Mouse (Mus musculus): ENCODE measurements around the gene Ptgr1. TPM values are rescaled to one million over a fixed set of nuclear protein-coding genes. Genes with fewer than 3 reads are reported as not detected.
A peak's percentile ranks its signal among the peaks of the same experiment; 100 is the strongest.

Gene Ptgr1
- polyA plus RNA-seq, 1 experiment from 2014 or later = 25.9 TPM

DNA sequence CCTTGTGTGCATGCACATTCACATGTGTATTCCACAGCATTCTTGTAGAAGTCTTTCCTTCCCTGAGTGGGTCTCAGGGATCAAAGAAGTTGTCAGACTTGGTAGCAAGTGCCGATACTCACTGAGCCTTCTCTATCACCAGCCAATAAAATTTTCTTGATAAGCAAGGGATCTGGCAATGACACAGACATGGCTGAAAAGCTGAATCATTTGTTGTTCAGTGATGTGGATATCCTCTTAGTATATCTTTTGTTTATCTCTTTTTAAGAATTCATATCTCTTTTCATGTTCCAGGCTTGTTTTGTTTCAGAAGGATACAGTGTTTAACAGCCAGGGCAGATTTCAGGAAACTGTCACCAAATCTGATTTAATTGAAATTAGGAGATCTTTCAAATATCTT lies 11.8 kb upstream of the Ptgr1 start:
- ATAC-seq (ENCODE audit: insufficient number of reproducible peaks, low FRiP score, low TSS enrichment, low read depth) (no peak), DNase-seq (ENCODE audit: low spot score) (no peak)
- H3K4me2 ChIP-seq (ENCODE audit: low read depth, severe bottlenecking) = no peak overlapping the region
- no peak overlapping the region for H3K9ac ChIP-seq (ENCODE audit: low read length)
- H3K27me3 ChIP-seq (ENCODE audit: control insufficient read depth, insufficient read depth, low read length) = no peaks in the 10 kb centered on the region
- no peak overlapping the region for H3K4me3 ChIP-seq (ENCODE audit: low read depth, low read length)
- H3K9me3 ChIP-seq (ENCODE audit: control insufficient read depth, low read length) = no peaks in the 10 kb centered on the region
- no peak overlapping the region for H3K27ac ChIP-seq (replicated peaks; ENCODE audit: low read depth, low read length)
- WGBS = 94% methylated on average over 1 of the region's 1 CpGs
- H3K36me3 ChIP-seq (ENCODE audit: control insufficient read depth, insufficient read depth, low read length) = no peaks in the 10 kb centered on the region
- peaks cover 5% of the 10 kb centered on the region; the same call in 1 of the 2 replicates for H3K4me1 ChIP-seq (ENCODE audit: control insufficient read depth, insufficient read depth, low read length)

DNA sequence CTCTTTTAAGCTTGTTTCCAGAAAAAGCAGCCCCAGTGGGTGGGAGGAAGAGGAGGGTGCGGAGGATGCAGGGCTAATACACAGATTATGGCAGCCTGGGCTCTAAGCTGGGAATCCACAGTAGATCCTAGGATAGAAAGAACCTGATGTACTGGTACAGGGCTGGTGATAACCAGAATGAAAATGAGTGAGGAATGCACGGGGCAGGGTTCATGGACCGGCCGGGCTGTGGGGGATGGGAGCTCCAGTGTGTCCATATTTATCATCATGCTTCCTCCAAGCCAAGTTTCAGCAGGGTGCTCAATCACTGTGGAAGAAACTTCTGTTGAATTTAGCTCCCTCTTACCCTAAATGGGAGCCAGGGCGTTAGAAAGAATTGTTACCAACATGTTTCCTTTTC lies 10.2 kb upstream of the Ptgr1 start:
- Histone ChIP-seq H3K9ac (ENCODE audit: low read length) (no peak overlapping the region), H3K36me3 (ENCODE audit: control insufficient read depth, insufficient read depth, low read length) (no peaks in the 10 kb centered on the region), H3K27ac (replicated peaks; ENCODE audit: low read depth, low read length) (no peak overlapping the region), H3K4me1 (ENCODE audit: control insufficient read depth, insufficient read depth, low read length) (peaks cover 5% of the 10 kb centered on the region; the same call in 1 of the 2 replicates), H3K4me3 (ENCODE audit: low read depth, low read length) (no peak overlapping the region), H3K4me2 (ENCODE audit: low read depth, severe bottlenecking) (no peak overlapping the region), H3K9me3 (ENCODE audit: control insufficient read depth, low read length) (no peaks in the 10 kb centered on the region), H3K27me3 (ENCODE audit: control insufficient read depth, insufficient read depth, low read length) (no peaks in the 10 kb centered on the region)
- ATAC-seq (ENCODE audit: insufficient number of reproducible peaks, low FRiP score, low TSS enrichment, low read depth) (no peak), DNase-seq (ENCODE audit: low spot score) (no peak)
- WGBS = 76% methylated on average over 5 of the region's 5 CpGs

DNA sequence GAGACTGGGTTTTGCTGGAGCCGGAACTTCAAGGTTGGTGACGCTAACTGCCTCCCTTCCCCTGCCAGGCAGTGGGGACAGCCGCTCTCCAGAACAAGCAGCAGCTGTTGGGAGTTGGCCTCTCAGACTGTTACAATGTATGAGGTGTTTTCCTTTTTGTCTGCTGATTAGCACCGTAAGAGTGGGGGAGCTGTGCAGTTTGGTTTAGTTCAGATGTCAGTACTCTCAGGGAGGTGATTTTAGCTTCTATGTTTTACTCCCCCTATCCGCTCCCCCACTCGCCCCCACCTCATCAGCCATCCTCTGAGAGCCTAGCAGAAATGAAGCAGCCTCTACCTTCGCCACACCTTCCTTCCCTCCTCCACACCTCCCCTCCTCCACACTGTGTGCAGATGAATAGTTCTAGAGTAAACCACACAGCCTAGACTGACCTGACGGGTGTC lies 8.4 kb upstream of the Ptgr1 start:
- ATAC-seq (ENCODE audit: insufficient number of reproducible peaks, low FRiP score, low TSS enrichment, low read depth) (no peak), DNase-seq (ENCODE audit: low spot score) (no peak)
- H3K27me3 ChIP-seq (ENCODE audit: control insufficient read depth, insufficient read depth, low read length) = no peaks in the 10 kb centered on the region
- no peaks in the 10 kb centered on the region for H3K36me3 ChIP-seq (ENCODE audit: control insufficient read depth, insufficient read depth, low read length)
- H3K4me2 ChIP-seq (ENCODE audit: low read depth, severe bottlenecking) = no peak overlapping the region
- peaks cover 5% of the 10 kb centered on the region; the same call in 1 of the 2 replicates for H3K4me1 ChIP-seq (ENCODE audit: control insufficient read depth, insufficient read depth, low read length)
- H3K9me3 ChIP-seq (ENCODE audit: control insufficient read depth, low read length) = no peaks in the 10 kb centered on the region
- no peak overlapping the region for H3K27ac ChIP-seq (replicated peaks; ENCODE audit: low read depth, low read length)
- WGBS = 67% methylated on average over 8 of the region's 8 CpGs
- H3K9ac ChIP-seq (ENCODE audit: low read length) = no peak overlapping the region
- no peak overlapping the region for H3K4me3 ChIP-seq (ENCODE audit: low read depth, low read length)

DNA sequence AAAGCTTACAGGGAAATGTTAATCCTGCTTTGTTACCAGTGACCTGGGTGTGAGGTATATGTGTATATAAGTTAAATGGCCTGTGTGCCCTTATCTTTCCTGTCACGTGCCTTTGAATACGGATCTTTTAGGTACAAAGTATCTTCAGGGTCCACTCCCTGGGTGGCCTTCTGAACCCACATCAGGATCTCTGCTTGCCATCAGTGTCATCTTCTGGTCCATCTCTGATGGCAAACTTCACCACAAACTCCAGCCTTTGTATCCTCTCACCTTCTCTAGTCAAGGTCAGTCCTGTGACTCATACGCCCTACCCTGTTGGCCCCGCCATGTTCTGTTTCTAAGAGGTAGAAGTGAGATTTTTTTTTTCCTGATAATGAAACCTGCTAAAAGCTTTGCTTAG lies 7.8 kb upstream of the Ptgr1 start, which contains the start of gene Dnajc25:
Gene Dnajc25 (plus strand): TSS at position 301 of the 400 bp plus-strand sequence.
- Histone ChIP-seq H3K4me3 (ENCODE audit: low read depth, low read length) (no peak within 1 kb of the TSS), H3K36me3 (ENCODE audit: control insufficient read depth, insufficient read depth, low read length) (no peaks in the 10 kb centered on the region), H3K9me3 (ENCODE audit: control insufficient read depth, low read length) (no peaks in the 10 kb centered on the region), H3K4me1 (ENCODE audit: control insufficient read depth, insufficient read depth, low read length) (peaks cover 4% of the 10 kb centered on the region; the same call in 1 of the 2 replicates), H3K27ac (replicated peaks; ENCODE audit: low read depth, low read length) (no peak within 1 kb of the TSS), H3K4me2 (ENCODE audit: low read depth, severe bottlenecking) (no peak within 1 kb of the TSS), H3K9ac (ENCODE audit: low read length) (no peak within 1 kb of the TSS), H3K27me3 (ENCODE audit: control insufficient read depth, insufficient read depth, low read length) (no peaks in the 10 kb centered on the region)
- ATAC-seq (ENCODE audit: insufficient number of reproducible peaks, low FRiP score, low TSS enrichment, low read depth) (no peak), DNase-seq (ENCODE audit: low spot score) (no peak)
- WGBS = 86% methylated on average over 4 of the region's 4 CpGs

DNA sequence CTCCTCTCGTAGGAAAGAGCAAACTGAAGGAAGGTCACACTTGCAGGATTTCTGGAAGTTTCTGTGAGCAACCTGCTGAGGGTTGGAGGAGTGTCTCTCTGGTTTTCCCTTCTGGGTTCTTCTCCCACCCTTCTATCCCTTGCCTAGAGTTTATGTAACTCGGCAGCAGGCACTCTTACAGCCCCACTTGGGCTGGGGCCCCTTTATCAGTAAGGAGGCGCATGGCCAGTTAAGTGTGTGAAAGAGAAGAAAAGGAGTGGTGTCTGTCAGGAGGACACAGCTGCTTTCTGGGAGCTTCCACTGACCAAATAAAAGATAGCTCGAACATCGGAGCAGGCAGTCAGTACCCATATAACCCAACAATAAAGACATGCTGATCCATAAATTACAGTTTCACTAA lies 5.3 kb upstream of the Ptgr1 start:
- peaks cover 3% of the 10 kb centered on the region for H3K4me1 ChIP-seq (ENCODE audit: control insufficient read depth, insufficient read depth, low read length)
- H3K4me2 ChIP-seq (ENCODE audit: low read depth, severe bottlenecking) = no peak overlapping the region
- no peak overlapping the region for H3K4me3 ChIP-seq (ENCODE audit: low read depth, low read length)
- H3K9me3 ChIP-seq (ENCODE audit: control insufficient read depth, low read length) = no peaks in the 10 kb centered on the region
- no peak overlapping the region for H3K27ac ChIP-seq (replicated peaks; ENCODE audit: low read depth, low read length)
- WGBS = 80% methylated on average over 5 of the region's 5 CpGs
- H3K9ac ChIP-seq (ENCODE audit: low read length) = no peak overlapping the region
- ATAC-seq (ENCODE audit: insufficient number of reproducible peaks, low FRiP score, low TSS enrichment, low read depth) (no peak), DNase-seq (ENCODE audit: low spot score) (no peak)
- H3K36me3 ChIP-seq (ENCODE audit: control insufficient read depth, insufficient read depth, low read length) = no peaks in the 10 kb centered on the region
- H3K27me3 ChIP-seq (ENCODE audit: control insufficient read depth, insufficient read depth, low read length) = no peaks in the 10 kb centered on the region

DNA sequence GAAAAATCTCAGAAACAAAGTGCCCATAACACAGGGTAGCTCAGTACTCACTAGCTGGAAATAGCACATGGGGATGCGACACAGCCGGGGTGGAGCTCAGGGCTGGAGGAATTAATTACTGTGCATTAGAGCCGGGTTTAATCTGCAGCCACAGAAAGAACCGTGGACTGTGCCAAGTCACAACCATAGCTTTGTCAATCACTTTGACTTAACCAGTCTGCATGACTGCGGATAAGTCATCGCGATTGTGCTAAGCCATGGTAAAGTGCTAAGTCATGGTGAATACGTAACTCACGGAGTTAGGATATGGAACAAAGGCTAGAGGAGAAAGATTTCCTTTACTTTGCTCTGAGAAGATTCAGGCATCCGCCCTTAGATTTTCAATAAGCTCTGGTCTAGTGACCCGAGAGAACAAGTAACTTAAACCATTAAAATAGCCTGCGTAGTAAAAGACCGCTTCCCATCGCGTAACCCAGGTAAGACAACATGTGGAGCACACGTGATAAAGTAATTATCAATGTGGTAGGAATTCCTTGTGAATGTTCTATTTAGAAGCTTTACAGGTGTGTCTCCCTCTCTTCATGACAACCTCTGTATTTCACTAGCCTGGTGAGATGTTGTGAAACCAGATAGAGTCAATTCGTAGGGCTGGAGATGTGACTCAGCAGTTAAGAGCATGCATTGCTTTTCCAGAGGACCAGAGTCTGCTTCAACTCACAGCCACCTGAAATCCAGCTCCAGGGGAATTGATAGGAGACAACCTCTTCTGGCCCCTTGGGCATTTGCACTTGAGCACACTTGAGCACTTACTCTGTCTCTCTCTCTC lies 3.9 kb upstream of the Ptgr1 start:
- no peak overlapping the region for H3K4me2 ChIP-seq (ENCODE audit: low read depth, severe bottlenecking)
- no peak for ATAC-seq (ENCODE audit: insufficient number of reproducible peaks, low FRiP score, low TSS enrichment, low read depth)
- no peak overlapping the region for H3K9ac ChIP-seq (ENCODE audit: low read length)
- H3K4me1 ChIP-seq (ENCODE audit: control insufficient read depth, insufficient read depth, low read length) = peaks cover 3% of the 10 kb centered on the region
- H3K27me3 ChIP-seq (ENCODE audit: control insufficient read depth, insufficient read depth, low read length) = no peaks in the 10 kb centered on the region
- no peak overlapping the region for H3K27ac ChIP-seq (replicated peaks; ENCODE audit: low read depth, low read length)
- H3K9me3 ChIP-seq (ENCODE audit: control insufficient read depth, low read length) = no peaks in the 10 kb centered on the region
- no peak overlapping the region for H3K4me3 ChIP-seq (ENCODE audit: low read depth, low read length)
- no peaks in the 10 kb centered on the region for H3K36me3 ChIP-seq (ENCODE audit: control insufficient read depth, insufficient read depth, low read length)
- WGBS = 86% methylated on average over 17 of the region's 17 CpGs
- DNase-seq (ENCODE audit: low spot score) = no peak

DNA sequence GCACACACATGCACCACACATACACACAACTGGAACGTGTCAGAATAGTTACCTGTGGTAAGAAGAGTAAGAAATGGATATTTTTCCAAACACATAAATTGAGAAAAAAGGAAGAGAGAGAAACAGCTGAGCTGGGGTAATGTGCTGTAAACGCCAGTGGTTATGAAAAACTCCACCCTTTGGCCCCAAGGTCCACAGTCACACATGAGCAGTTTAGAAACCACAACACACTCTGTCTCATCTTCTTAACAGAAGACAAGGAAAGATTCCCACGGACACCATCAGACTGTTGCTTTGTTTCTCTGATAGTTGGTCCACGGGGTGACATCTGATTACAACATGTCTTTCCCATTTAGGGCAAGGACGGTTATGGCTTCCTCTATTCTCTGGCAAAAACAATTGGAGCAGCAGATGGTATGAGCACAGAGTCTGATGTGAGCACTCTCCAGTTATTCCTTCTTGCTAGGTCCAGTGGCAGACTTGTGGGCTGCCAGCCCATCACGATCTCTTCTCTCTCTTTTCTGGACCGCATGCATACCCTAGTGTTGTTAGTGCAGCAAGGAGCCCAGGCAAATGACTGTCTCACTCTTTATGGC lies 2.5 kb upstream of the Ptgr1 start:
- H3K9me3 ChIP-seq (ENCODE audit: control insufficient read depth, low read length) = no peaks in the 10 kb centered on the region
- H3K27me3 ChIP-seq (ENCODE audit: control insufficient read depth, insufficient read depth, low read length) = no peaks in the 10 kb centered on the region
- no peak for ATAC-seq (ENCODE audit: insufficient number of reproducible peaks, low FRiP score, low TSS enrichment, low read depth)
- no peak for DNase-seq (ENCODE audit: low spot score)
- H3K9ac ChIP-seq (ENCODE audit: low read length) = no peak overlapping the region
- H3K27ac ChIP-seq (replicated peaks; ENCODE audit: low read depth, low read length) = no peak overlapping the region
- 87% methylated on average over 7 of the region's 7 CpGs for WGBS
- no peaks in the 10 kb centered on the region for H3K36me3 ChIP-seq (ENCODE audit: control insufficient read depth, insufficient read depth, low read length)
- H3K4me3 ChIP-seq (ENCODE audit: low read depth, low read length) = no peak overlapping the region
- H3K4me2 ChIP-seq (ENCODE audit: low read depth, severe bottlenecking) = no peak overlapping the region
- peaks cover 2% of the 10 kb centered on the region; the same call in 1 of the 2 replicates for H3K4me1 ChIP-seq (ENCODE audit: control insufficient read depth, insufficient read depth, low read length)

DNA sequence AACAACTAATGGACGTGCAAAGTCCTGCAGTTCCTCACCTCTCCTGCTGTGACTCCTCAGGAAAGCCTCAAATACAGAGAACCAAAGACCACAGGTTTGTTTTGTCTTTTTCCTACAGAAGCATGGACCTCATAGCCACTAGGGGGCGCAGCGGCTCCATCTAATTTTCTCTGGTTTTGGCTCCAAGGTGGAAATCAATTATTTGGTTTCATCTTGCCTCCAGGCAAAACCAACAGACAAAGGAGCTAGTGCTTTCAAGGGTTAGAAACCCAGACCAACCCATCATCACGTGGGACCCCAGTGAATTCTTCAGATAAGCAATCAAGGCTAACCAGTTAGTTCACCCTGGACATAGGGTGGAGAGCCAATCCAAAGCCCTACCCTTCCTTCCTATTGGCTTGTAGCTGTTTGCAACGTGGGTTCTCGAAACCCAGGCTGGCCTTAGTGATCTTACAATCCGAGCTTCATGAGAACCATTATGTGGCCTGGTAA lies 1.7 kb downstream of the Ptgr1 start:
- Histone ChIP-seq H3K4me2 (ENCODE audit: low read depth, severe bottlenecking) (no peak overlapping the region), H3K27me3 (ENCODE audit: control insufficient read depth, insufficient read depth, low read length) (no peaks in the 10 kb centered on the region), H3K27ac (replicated peaks; ENCODE audit: low read depth, low read length) (no peak overlapping the region), H3K4me1 (ENCODE audit: control insufficient read depth, insufficient read depth, low read length) (peaks cover 2% of the 10 kb centered on the region; the same call in 1 of the 2 replicates), H3K9ac (ENCODE audit: low read length) (no peak overlapping the region), H3K36me3 (ENCODE audit: control insufficient read depth, insufficient read depth, low read length) (no peaks in the 10 kb centered on the region), H3K4me3 (ENCODE audit: low read depth, low read length) (no peak overlapping the region), H3K9me3 (ENCODE audit: control insufficient read depth, low read length) (no peaks in the 10 kb centered on the region)
- ATAC-seq (ENCODE audit: insufficient number of reproducible peaks, low FRiP score, low TSS enrichment, low read depth) (no peak), DNase-seq (ENCODE audit: low spot score) (peak; percentile 90)
- WGBS = 30% methylated on average over 7 of the region's 7 CpGs

Measured in limb, embryonic 11.5 days (tissue).